Mouse (Mus musculus) MN1 (cell line): ENCODE measurements around the gene Lad1.
A peak's percentile ranks its signal among the peaks of the same experiment; 100 is the strongest.

ENCODE experiments used
- DNase-seq: peaks from one replicate; pipeline ENCODE4 v3.0.0-alpha.2; 2016; ENCODE audit warnings: low spot score

Lad1 gene

GRCm38 (mm10) chr1:135844481-135844880, 26.1 kb downstream of the Lad1 start:
- no peak for DNase-seq

GRCm38 (mm10) chr1:135846632-135847031, 28.2 kb downstream of the Lad1 start:
- no peak for DNase-seq

- peak; percentile 58 for DNase-seq
These were observed 28.8 kb downstream of the Lad1 start for GRCm38 (mm10) chr1:135847139-135847562.

GRCm38 (mm10) chr1:135847611-135848351, 29.4 kb downstream of the Lad1 start:
- no peak for DNase-seq

- DNase-seq, result peak; percentile 41
These were observed 32.5 kb downstream of the Lad1 start for GRCm38 (mm10) chr1:135850722-135851512.

GRCm38 (mm10) chr1:135852044-135852756, 33.8 kb downstream of the Lad1 start:
- DNase-seq, result peak; percentile 26

GRCm38 (mm10) chr1:135853200-135853599, 34.8 kb downstream of the Lad1 start:
- DNase-seq, result no peak

GRCm38 (mm10) chr1:135854591-135855343, 36.4 kb downstream of the Lad1 start:
- DNase-seq, result no peak

GRCm38 (mm10) chr1:135855344-135855687, 36.9 kb downstream of the Lad1 start:
- no peak for DNase-seq

GRCm38 (mm10) chr1:135856070-135856469, 37.7 kb downstream of the Lad1 start:
- no peak for DNase-seq

GRCm38 (mm10) chr1:135857137-135857775, 38.9 kb downstream of the Lad1 start:
- no peak for DNase-seq

- DNase-seq, result no peak
These were observed 40.1 kb downstream of the Lad1 start for GRCm38 (mm10) chr1:135858533-135858932.

GRCm38 (mm10) chr1:135861091-135861490, 42.7 kb downstream of the Lad1 start:
- DNase-seq, result no peak

GRCm38 (mm10) chr1:135861980-135862552, 43.7 kb downstream of the Lad1 start:
- DNase-seq, result peak; percentile 22

- no peak for DNase-seq
These were observed 44.2 kb downstream of the Lad1 start for GRCm38 (mm10) chr1:135862561-135862960.

- DNase-seq, result no peak
These were observed 45.5 kb downstream of the Lad1 start for GRCm38 (mm10) chr1:135863786-135864335.

- DNase-seq, result no peak
These were observed 46.4 kb downstream of the Lad1 start for GRCm38 (mm10) chr1:135864830-135865229.

- peak; percentile 73 for DNase-seq
These were observed 47.3 kb downstream of the Lad1 start for GRCm38 (mm10) chr1:135865518-135866194.

- DNase-seq, result no peak
These were observed 50.2 kb downstream of the Lad1 start for GRCm38 (mm10) chr1:135868570-135868969.

GRCm38 (mm10) chr1:135872991-135873390, 54.6 kb downstream of the Lad1 start:
- no peak for DNase-seq
